Mouse (Mus musculus) CH12.LX (cell line): Measurements from ENCODE around the gene Lrrc19. TPM values are rescaled to one million over a fixed set of nuclear protein-coding genes. Genes with fewer than 3 reads are reported as not detected.

Source experiments
- DNase-seq: peaks from one replicate; pipeline ENCODE4 v3.0.0-alpha.2; 2013; ENCODE audit errors: extremely low read depth
- H3K27ac ChIP-seq: 2 replicates; pipeline ENCODE4 v1.5.1; 2012; ENCODE audit warnings: low read depth, mild to moderate bottlenecking, control low read depth, moderate library complexity; ENCODE audit not compliant: insufficient read depth
- H3K27me3 ChIP-seq: replicated peaks from 2 replicates; pipeline ENCODE3; 2012; ENCODE audit warnings: inconsistent platforms
- H3K36me3 ChIP-seq, 2 experiments: replicated peaks in 1 of 2; 2 replicates each; pipeline versions ENCODE3 to v1.6.1; 2012; ENCODE audit warnings: inconsistent platforms in 1 of 2, low read length in 1 of 2, mild to moderate bottlenecking in 1 of 2, mixed read lengths in 1 of 2, moderate library complexity in 1 of 2; ENCODE audit not compliant: control insufficient read depth in 1 of 2, insufficient read depth in 1 of 2
- H3K4me1 ChIP-seq, 2 experiments: 2 replicates each; pipeline ENCODE4 v1.6.1; 2012; ENCODE audit warnings: inconsistent platforms in 1 of 2, moderate library complexity in 1 of 2; ENCODE audit not compliant: insufficient read depth in 2 of 2, control insufficient read depth in 1 of 2
- H3K4me2 ChIP-seq: 2 replicates; pipeline ENCODE4 v1.6.1; 2012; ENCODE audit warnings: low read depth, mild to moderate bottlenecking, control low read depth; ENCODE audit not compliant: poor library complexity, insufficient read depth, severe bottlenecking
- H3K4me3 ChIP-seq, 3 experiments: fragments of 150-350 bp in 1 of 3; sonication (generic) in 1 of 3; replicated peaks in 1 of 3; 2 replicates each; pipeline versions ENCODE3 to v1.5.1; 2011 to 2012; ENCODE audit warnings: low read depth in 2 of 3, low read length in 2 of 3, mild to moderate bottlenecking in 2 of 3, moderate library complexity in 2 of 3, control low read depth in 1 of 3, improper control_type of control experiment in 1 of 3, inconsistent platforms in 1 of 3, mixed read lengths in 1 of 3; ENCODE audit not compliant: poor library complexity in 1 of 3
- H3K79me2 ChIP-seq: replicated peaks from 2 replicates; pipeline ENCODE4 v1.6.1; 2012; ENCODE audit warnings: mild to moderate bottlenecking, moderate library complexity; ENCODE audit not compliant: control insufficient read depth, poor library complexity, insufficient read depth, severe bottlenecking; ENCODE audit errors: extremely low read depth
- H3K9ac ChIP-seq: 2 replicates; pipeline ENCODE4 v1.6.1; 2012; ENCODE audit warnings: low read depth, mild to moderate bottlenecking, control low read depth, moderate library complexity; ENCODE audit not compliant: insufficient read depth
- H3K9me3 ChIP-seq: replicated peaks from 2 replicates; pipeline ENCODE3; 2012; ENCODE audit warnings: low read length, inconsistent platforms, mixed read lengths
- CHD2 ChIP-seq: IDR thresholded peaks from 2 replicates; pipeline ENCODE4 v1.6.1; 2011; ENCODE audit warnings: low read length, improper control_type of control experiment
- CTCF ChIP-seq, 2 experiments: IDR thresholded peaks in 1 of 2; conservative IDR thresholded peaks in 1 of 2; 2 replicates each; pipeline ENCODE4 v1.5.1; 2011 to 2012; ENCODE audit warnings: low read depth in 2 of 2, low read length in 2 of 2, improper control_type of control experiment in 1 of 2, inconsistent platforms in 1 of 2, mild to moderate bottlenecking in 1 of 2, moderate library complexity in 1 of 2
- E2F4 ChIP-seq: IDR thresholded peaks from 2 replicates; pipeline ENCODE4 v1.6.1; 2011; ENCODE audit warnings: low read depth, low read length, improper control_type of control experiment; ENCODE audit not compliant: insufficient replicate concordance
- ELF1 ChIP-seq: IDR thresholded peaks from 2 replicates; pipeline ENCODE4 v1.6.1; 2014; ENCODE audit warnings: low read depth, mild to moderate bottlenecking, inconsistent platforms, low read length, improper control_type of control experiment
- EP300 ChIP-seq: IDR thresholded peaks from 2 replicates; pipeline ENCODE4 v1.6.1; 2011; ENCODE audit warnings: low read length, improper control_type of control experiment
- GABPA ChIP-seq: IDR thresholded peaks from 2 replicates; pipeline ENCODE4 v1.6.1; 2012; ENCODE audit warnings: low read depth, low read length, improper control_type of control experiment, inconsistent platforms; ENCODE audit not compliant: insufficient replicate concordance
- HCFC1 ChIP-seq: IDR thresholded peaks from 2 replicates; pipeline ENCODE4 v1.6.1; 2012; ENCODE audit warnings: low read depth, mild to moderate bottlenecking, inconsistent platforms, low read length, improper control_type of control experiment
- KAT2A ChIP-seq: IDR thresholded peaks from 2 replicates; pipeline ENCODE4 v1.6.1; 2012; ENCODE audit warnings: low read length, improper control_type of control experiment, inconsistent platforms; ENCODE audit not compliant: insufficient replicate concordance
- MAFK ChIP-seq: IDR thresholded peaks from 2 replicates; pipeline ENCODE4 v1.6.1; 2011; ENCODE audit warnings: low read length, improper control_type of control experiment; ENCODE audit not compliant: insufficient replicate concordance
- MAZ ChIP-seq: IDR thresholded peaks from 2 replicates; pipeline ENCODE4 v1.6.1; 2012; ENCODE audit warnings: low read depth, mild to moderate bottlenecking, inconsistent platforms, low read length, improper control_type of control experiment, moderate library complexity
- MEF2A ChIP-seq: IDR thresholded peaks from 2 replicates; pipeline ENCODE4 v1.6.1; 2014; ENCODE audit warnings: low read depth, mild to moderate bottlenecking, inconsistent platforms, low read length, improper control_type of control experiment, borderline replicate concordance
- MXI1 ChIP-seq: IDR thresholded peaks from 2 replicates; pipeline ENCODE4 v1.6.1; 2011; ENCODE audit warnings: mild to moderate bottlenecking, low read depth, low read length, improper control_type of control experiment
- NELFE ChIP-seq: IDR thresholded peaks from 2 replicates; pipeline ENCODE4 v1.6.1; 2011; ENCODE audit warnings: low read depth, low read length, improper control_type of control experiment
- NRF1 ChIP-seq: IDR thresholded peaks from 2 replicates; pipeline ENCODE4 v1.6.1; 2014; ENCODE audit warnings: low read depth, mild to moderate bottlenecking, inconsistent platforms, low read length, improper control_type of control experiment, moderate library complexity
- POLR2A ChIP-seq: IDR thresholded peaks from 2 replicates; pipeline ENCODE4 v1.6.1; 2011; ENCODE audit warnings: low read depth, mild to moderate bottlenecking, improper control_type of control experiment, low read length
- POLR2AphosphoS2 ChIP-seq: IDR thresholded peaks from 2 replicates; pipeline ENCODE4 v1.6.1; 2011; ENCODE audit warnings: low read depth, low read length, improper control_type of control experiment
- RAD21 ChIP-seq: IDR thresholded peaks from 2 replicates; pipeline ENCODE4 v1.6.1; 2011; ENCODE audit warnings: low read depth, mild to moderate bottlenecking, low read length, improper control_type of control experiment, moderate library complexity
- SIN3A ChIP-seq: IDR thresholded peaks from 2 replicates; pipeline ENCODE4 v1.6.1; 2012; ENCODE audit warnings: low read length, improper control_type of control experiment, inconsistent platforms
- SMC3 ChIP-seq: IDR thresholded peaks from 2 replicates; pipeline ENCODE4 v1.6.1; 2011; ENCODE audit warnings: low read depth, low read length, improper control_type of control experiment
- TBP ChIP-seq: conservative IDR thresholded peaks from 2 replicates; pipeline ENCODE4 v1.6.1; 2011; ENCODE audit warnings: low read depth, low read length, improper control_type of control experiment
- TCF12 ChIP-seq: IDR thresholded peaks from 2 replicates; pipeline ENCODE4 v1.6.1; 2014; ENCODE audit warnings: low read depth, mild to moderate bottlenecking, inconsistent platforms, low read length, improper control_type of control experiment
- UBTF ChIP-seq: IDR thresholded peaks from 2 replicates; pipeline ENCODE4 v1.6.1; 2012; ENCODE audit warnings: low read depth, mild to moderate bottlenecking, inconsistent platforms, low read length, improper control_type of control experiment, moderate library complexity
- USF1 ChIP-seq: IDR thresholded peaks from 2 replicates; pipeline ENCODE4 v1.6.1; 2014; ENCODE audit warnings: low read depth, mild to moderate bottlenecking, inconsistent platforms, low read length, improper control_type of control experiment
- ZC3H11A ChIP-seq: IDR thresholded peaks from 2 replicates; pipeline ENCODE4 v1.6.1; 2012; ENCODE audit warnings: low read depth, mild to moderate bottlenecking, inconsistent platforms, low read length, improper control_type of control experiment
- dilution Hi-C: fragments of 300-500 bp; cut with MboI; formaldehyde crosslinking; loops from 2 replicates; pipeline ENCODE4 v1.14.3; 2020; ENCODE audit warnings: low sequenced_read_pairs; ENCODE audit not compliant: extremely low pct_unique_long_range_greater_than_20kb, extremely low pct_ligation_motif_present
- in situ Hi-C: fragments of 300-500 bp; cut with MboI; formaldehyde crosslinking; loops from 3 replicates; pipeline ENCODE4 v1.14.3; 2019; ENCODE audit warnings: low sequenced_read_pairs, low pct_ligation_motif_present, low pct_unique_long_range_greater_than_20kb, mixed read lengths
- polyA plus RNA-seq: library from polyadenylated mRNA; unstranded; fragments of >175 nt; gene quantifications from 2 replicates; pipeline ENCODE4 v1.2.1, GENCODE M21; 2012; ENCODE audit warnings: low read depth; ENCODE audit not compliant: insufficient read length
- total RNA-seq, 2 experiments: library from RNA; depleted of rRNA; stranded (reverse); fragments of 300-350 nt in 1 of 2; fragments of >200 nt in 1 of 2; gene quantifications; 2 replicates each; pipeline ENCODE4 v1.2.3; 2012 to 2014

The Lrrc19 gene
- total and polyA plus RNA-seq, 3 experiments: not detected

DNA sequence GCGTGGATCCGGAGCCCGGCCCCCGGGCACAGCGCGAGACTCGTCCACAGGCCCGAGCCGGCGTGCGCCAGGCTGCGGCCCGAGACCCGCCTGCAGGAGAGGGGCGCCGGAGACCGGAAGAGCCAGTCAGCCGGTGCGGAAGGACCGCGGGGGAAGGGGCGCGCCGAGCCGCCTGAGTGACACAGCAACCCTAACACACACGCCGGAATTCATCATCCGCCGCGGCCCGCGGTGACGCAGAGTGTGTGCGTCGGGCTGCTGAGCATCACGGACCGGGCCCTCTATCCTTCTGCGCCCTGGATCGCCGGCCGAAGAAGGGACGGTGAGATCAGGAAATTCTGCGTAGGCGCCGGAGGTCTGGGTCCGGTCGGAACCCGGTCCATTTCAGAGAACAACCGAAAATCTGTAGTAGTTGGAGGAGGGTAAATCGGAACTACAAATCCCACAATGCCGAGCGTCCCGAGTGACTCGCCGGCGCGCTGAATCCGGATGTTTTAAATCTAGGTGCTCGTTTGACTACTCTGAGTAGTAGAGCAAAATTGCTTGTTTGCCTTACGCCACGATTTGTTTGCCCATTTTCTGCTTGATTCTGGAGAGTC lies 46.8 kb downstream of the Lrrc19 start, which contains the start of gene Plaa:
Gene Plaa, minus strand, starts transcription at position 214 of the 599 bp plus-strand sequence.
- H3K27me3 ChIP-seq: no peaks in the 10 kb centered on the region
- peak within 1 kb of the TSS; percentile 85 for H3K9ac ChIP-seq
- peak; percentile 88 for DNase-seq
- H3K4me3 ChIP-seq: peak within 1 kb of the TSS; percentile 94 to 98 (median 96)
- H3K4me2 ChIP-seq: peak within 1 kb of the TSS; percentile 85
- peak within 1 kb of the TSS; percentile 57 for H3K27ac ChIP-seq
- H3K79me2 ChIP-seq: peaks cover 33% of the 10 kb centered on the region
- in situ Hi-C loops: no loop called here
- H3K9me3 ChIP-seq: no peaks in the 10 kb centered on the region
- dilution Hi-C loops: no loop called here
- peaks cover 0 to 3% of the 10 kb centered on the region in 2 experiments for H3K36me3 ChIP-seq
- TF ChIP-seq NELFE (peak; percentile 58; the same call in 1 of the 2 replicates), CHD2 (peak; percentile 59; the same call in 1 of the 2 replicates), MAZ (no peak), CTCF (conservative IDR thresholded peaks at IDR 0.05 in 1 of 2, IDR thresholded peaks at IDR 0.05 in 1 of 2; ENCODE audit: low read depth in 2 of 2, low read length in 2 of 2) (no peak), MXI1 (peak; percentile 76; the same call in 1 of the 2 replicates), MEF2A (no peak), TCF12 (peak; percentile 53; the same call in 1 of the 2 replicates), UBTF (peak; percentile 49; the same call in 1 of the 2 replicates), E2F4 (peak; percentile 55; the same call in 1 of the 2 replicates), USF1 (peak; percentile 14), ZC3H11A (no peak), SMC3 (no peak), MAFK (peak; percentile 51; the same call in 1 of the 2 replicates), HCFC1 (peak; percentile 93), GABPA (peak; percentile 59; the same call in 1 of the 2 replicates), EP300 (no peak), POLR2AphosphoS2 (peak; percentile 6; the same call in 1 of the 2 replicates), TBP (peak; percentile 79), SIN3A (peak; percentile 47; the same call in 1 of the 2 replicates), NRF1 (peak; percentile 38; the same call in 1 of the 2 replicates), RAD21 (no peak), ELF1 (peak; percentile 91), POLR2A (peak; percentile 71), KAT2A (peak; percentile 94; the same call in 1 of the 2 replicates)
- peaks cover 3 to 26% of the 10 kb centered on the region in 2 experiments; a peak in 3 of 4 replicates for H3K4me1 ChIP-seq
